Mouse (Mus musculus) liver, adult 2 months (tissue): ENCODE data around the gene Bhlhe41.

Experiments used
- CTCF ChIP-seq: fragments of 200-500 bp; IDR thresholded peaks from 2 replicates; pipeline ENCODE4 v1.5.1; 2011; ENCODE audit warnings: low read depth, low read length, control low read depth
- POLR2A ChIP-seq: fragments of 200-500 bp; IDR thresholded peaks from 2 replicates; pipeline ENCODE4 v1.6.1; 2011; ENCODE audit warnings: low read length, control low read depth; ENCODE audit not compliant: insufficient read depth; ENCODE audit errors: extremely low read depth

DNA sequence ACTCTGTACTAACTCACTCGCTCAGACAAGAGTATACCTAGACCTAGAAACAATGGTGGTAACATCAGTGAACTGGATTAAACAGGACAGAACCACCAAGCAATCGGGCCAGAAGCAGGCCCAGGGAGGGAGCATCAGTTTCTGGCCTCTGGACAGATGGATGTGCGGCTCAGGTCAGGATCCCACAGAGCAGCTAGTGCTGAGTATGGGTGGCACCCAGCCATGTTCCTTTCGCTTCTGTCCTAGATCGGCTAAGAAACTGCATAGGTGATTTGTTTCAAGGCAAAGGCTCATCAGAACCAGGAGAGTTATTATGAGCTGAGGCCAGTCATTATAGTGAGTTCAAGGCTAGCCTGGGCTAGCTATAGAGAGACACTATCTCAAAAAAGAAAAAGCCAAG is 38.8 kb upstream of the Bhlhe41 start:
- TF ChIP-seq CTCF: no peak
- no peak for TF ChIP-seq POLR2A
